Mouse (Mus musculus) left cerebral cortex, postnatal 4 days (tissue): ENCODE results near the gene Vmn1r201. TPM values are rescaled to one million over a fixed set of nuclear protein-coding genes. Genes with fewer than 3 reads are reported as not detected.

Experiments
- DNase-seq: peaks from one replicate; pipeline ENCODE4 v3.0.0-alpha.2; 2022
- intact Hi-C: fragments of 180-260 bp; cut with DNase I; formaldehyde crosslinking; loops from one replicate; pipeline ENCODE4 v1.15.1; 2025
- total RNA-seq, 2 experiments: library from RNA; stranded (reverse); gene quantifications; 2 replicates each; pipeline ENCODE4 v1.2.3; 2021

Vmn1r201 gene
- total RNA-seq, result not detected

DNA sequence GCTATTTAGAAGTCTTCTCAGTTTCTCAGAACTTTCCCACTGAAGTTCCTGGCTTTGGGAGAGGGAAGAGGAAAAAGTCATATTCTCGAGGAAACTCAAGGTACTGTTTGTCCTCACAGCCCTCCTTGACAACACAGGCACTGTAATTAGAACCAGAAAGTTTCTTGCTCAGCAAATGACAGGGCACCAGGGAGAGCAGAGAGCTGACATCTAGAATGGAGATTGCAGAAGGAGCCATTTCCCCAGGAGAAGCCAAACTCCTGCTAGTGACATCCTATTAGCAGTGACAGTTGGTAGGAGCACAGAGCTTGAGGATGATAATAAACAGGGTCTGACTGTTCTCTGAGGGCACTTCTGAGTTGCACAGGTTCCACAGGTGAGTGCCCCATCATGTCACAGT lies at the start of gene Vmn1r201:
Gene Vmn1r201, plus strand, starts transcription at position 301 of the 400 bp plus-strand sequence.
- DNase-seq, result no peak
- intact Hi-C loops, result no loop called here

DNA sequence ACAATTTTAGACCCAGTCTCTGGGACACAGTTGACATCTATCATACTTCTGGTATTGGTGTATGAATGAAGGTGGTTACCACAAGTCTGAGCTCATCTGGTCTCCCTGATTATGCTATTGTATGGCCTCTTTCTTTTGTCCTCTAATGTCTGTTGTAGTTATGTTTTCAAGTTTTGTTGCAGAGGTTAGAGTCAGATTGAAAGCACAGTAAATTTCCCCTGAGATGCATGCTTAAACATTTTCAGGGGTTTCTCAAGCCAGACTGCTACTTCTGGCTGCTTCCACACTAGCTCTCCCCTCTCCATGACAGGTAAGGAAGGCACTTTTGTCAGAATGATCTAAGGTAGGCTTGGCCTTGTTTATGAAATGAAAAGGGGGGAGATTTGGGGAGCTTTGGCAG lies 16.6 kb upstream of the Vmn1r201 start:
- no peak for DNase-seq
- intact Hi-C loops, result no loop called here

DNA sequence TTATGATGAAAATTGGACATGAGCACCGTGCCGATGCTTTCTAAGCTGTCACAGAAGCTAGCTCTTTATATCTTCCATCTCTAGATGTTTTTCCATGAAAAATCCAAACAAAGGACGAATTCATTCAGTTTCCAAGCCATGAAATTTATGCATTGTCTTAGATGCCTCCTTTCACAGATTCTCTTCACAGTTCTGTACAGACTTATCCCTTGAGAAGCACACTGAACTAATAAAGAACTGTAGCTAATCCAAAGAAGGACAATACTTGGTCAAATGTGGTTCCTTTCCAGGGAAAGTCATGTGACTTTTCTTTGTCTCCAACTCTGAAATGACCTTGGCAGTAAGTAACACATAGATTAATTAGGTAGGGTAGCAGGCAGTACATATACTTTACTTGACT lies 30.7 kb downstream of the Vmn1r201 start:
- no peak for DNase-seq
- intact Hi-C loops, result no loop called here

DNA sequence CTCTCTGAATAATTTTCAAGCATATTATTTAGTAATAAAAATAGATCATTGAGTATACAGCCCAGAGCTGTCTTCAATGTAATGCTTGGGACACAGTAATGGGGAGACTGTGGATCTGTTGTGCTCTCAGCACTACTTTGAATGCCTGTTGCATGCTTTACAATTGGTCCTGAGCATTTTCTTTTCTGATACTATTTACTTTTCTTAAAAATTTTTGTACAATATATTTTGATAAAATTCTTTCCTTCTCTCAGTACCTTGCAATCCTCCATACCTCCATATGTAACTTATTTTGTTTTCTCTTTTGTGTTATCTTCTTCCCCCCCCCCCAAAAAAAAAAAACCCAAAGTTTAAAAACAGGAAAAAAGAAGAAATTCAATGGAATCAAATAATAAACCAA lies 33.6 kb downstream of the Vmn1r201 start, which contains the start of gene Vmn1r202:
Gene Vmn1r202, minus strand, starts transcription at position 101 of the 400 bp plus-strand sequence.
- intact Hi-C loops, result no loop called here
- no peak for DNase-seq

DNA sequence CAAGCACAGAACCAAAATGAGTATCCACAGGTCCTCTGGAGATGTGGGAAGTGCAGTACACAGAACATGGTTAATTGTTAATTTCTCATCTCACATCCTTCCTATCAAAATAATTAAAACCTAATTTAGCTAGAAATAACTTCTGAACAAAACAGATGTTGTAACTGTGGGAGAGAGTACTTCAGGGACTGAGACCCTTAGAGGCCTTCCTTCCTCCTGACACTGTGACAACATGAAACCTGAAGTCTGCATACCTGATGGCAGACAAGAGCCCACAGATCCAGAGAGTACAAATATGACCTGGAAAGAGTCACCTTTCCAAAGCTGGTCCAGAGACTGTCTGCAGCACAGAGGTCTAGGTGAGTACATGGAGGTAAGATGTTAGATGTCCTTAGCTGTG lies 46.1 kb downstream of the Vmn1r201 start, which contains the start of gene Vmn1r203:
Gene Vmn1r203, plus strand, starts transcription at position 301 of the 400 bp plus-strand sequence.
- DNase-seq, result no peak
- intact Hi-C loops, result no loop called here

Other genes starting within 250 kb of the Vmn1r201 start
- gene Vmn1r193, start 248.8 kb upstream of the Vmn1r201 start, total RNA-seq, result not detected
- gene Vmn1r194, start 227.7 kb upstream of the Vmn1r201 start, total RNA-seq, result not detected
- gene Vmn1r195, start 201.4 kb upstream of the Vmn1r201 start, total RNA-seq, result not detected
- not detected for gene Vmn1r196, start 182.0 kb upstream of the Vmn1r201 start, total RNA-seq
- not detected for gene Vmn1r197, start 147.3 kb upstream of the Vmn1r201 start, total RNA-seq
- not detected for gene Vmn1r198, start 121.6 kb upstream of the Vmn1r201 start, total RNA-seq
- not detected for gene Vmn1r199, start 92.1 kb upstream of the Vmn1r201 start, total RNA-seq
- not detected for gene Vmn1r200, start 81.5 kb upstream of the Vmn1r201 start, total RNA-seq
- not detected for gene Vmn1r202, start 33.5 kb downstream of the Vmn1r201 start, total RNA-seq
- gene Vmn1r203, start 46.2 kb downstream of the Vmn1r201 start, total RNA-seq, result under 1 TPM in 1 of 2 experiments, not detected in 1; 0.06 TPM
- not detected for gene Vmn1r204, start 81.3 kb downstream of the Vmn1r201 start, total RNA-seq
- not detected for gene Vmn1r205, start 121.1 kb downstream of the Vmn1r201 start, total RNA-seq
- not detected for gene Vmn1r206, start 152.3 kb downstream of the Vmn1r201 start, total RNA-seq